Mouse (Mus musculus) heart, embryonic 14.5 days (tissue): ENCODE results near the gene Gucy2d. TPM values are rescaled to one million over a fixed set of nuclear protein-coding genes. Genes with fewer than 3 reads are reported as not detected.
A peak's percentile ranks its signal among the peaks of the same experiment; 100 is the strongest.

Experiments used
- ATAC-seq: fragments of 200-750 bp; cut with Nextera tagmentation; 2 replicates; pipeline ENCODE4 v1.8.0; 2017; ENCODE audit warnings: low read depth, moderate TSS enrichment; ENCODE audit not compliant: insufficient number of reproducible peaks, insufficient read depth, low FRiP score
- H3K27ac ChIP-seq, 2 experiments: fragments of 200-500 bp in 1 of 2; fragments of 300-500 bp in 1 of 2; sonication (generic) in 1 of 2; replicated peaks in 1 of 2; 2 replicates each; pipeline ENCODE4 v1.5.1; 2012 to 2014; ENCODE audit warnings: low read depth in 2 of 2, low read length in 2 of 2, control low read depth in 1 of 2, mild to moderate bottlenecking in 1 of 2, mixed read lengths in 1 of 2; ENCODE audit not compliant: control insufficient read depth in 1 of 2, insufficient read depth in 1 of 2
- H3K27me3 ChIP-seq: fragments of 300-500 bp; sonication (generic); 2 replicates; pipeline ENCODE4 v1.6.1; 2014; ENCODE audit warnings: mild to moderate bottlenecking, low read length, control low read depth; ENCODE audit not compliant: control insufficient read depth, insufficient read depth
- H3K36me3 ChIP-seq: fragments of 300-500 bp; sonication (generic); 2 replicates; pipeline ENCODE4 v1.6.1; 2014; ENCODE audit warnings: mild to moderate bottlenecking, control low read depth, low read length, mixed read lengths; ENCODE audit not compliant: control insufficient read depth, insufficient read depth
- H3K4me1 ChIP-seq, 2 experiments: fragments of 200-500 bp in 1 of 2; fragments of 300-500 bp in 1 of 2; sonication (generic) in 1 of 2; 2 replicates each; pipeline ENCODE4 v1.6.1; 2012 to 2014; ENCODE audit warnings: low read length in 2 of 2, control low read depth in 1 of 2, mixed read lengths in 1 of 2; ENCODE audit not compliant: control insufficient read depth in 2 of 2, insufficient read depth in 2 of 2
- H3K4me2 ChIP-seq: fragments of 300-500 bp; sonication (generic); 2 replicates; pipeline ENCODE4 v1.6.1; 2014; ENCODE audit warnings: mild to moderate bottlenecking, low read length
- H3K4me3 ChIP-seq, 2 experiments: fragments of 200-500 bp in 1 of 2; fragments of 300-500 bp in 1 of 2; sonication (generic) in 1 of 2; 2 replicates each; pipeline ENCODE4 v1.5.1; 2012 to 2014; ENCODE audit warnings: low read length in 2 of 2, mild to moderate bottlenecking in 2 of 2, control low read depth in 1 of 2, low read depth in 1 of 2, moderate library complexity in 1 of 2; ENCODE audit not compliant: control insufficient read depth in 1 of 2, insufficient read depth in 1 of 2
- H3K9ac ChIP-seq: fragments of 300-500 bp; sonication (generic); 2 replicates; pipeline ENCODE4 v1.6.1; 2014; ENCODE audit warnings: mild to moderate bottlenecking, low read length
- H3K9me3 ChIP-seq: fragments of 300-500 bp; sonication (generic); 2 replicates; pipeline ENCODE4 v1.6.1; 2016; ENCODE audit warnings: low read length, control low read depth; ENCODE audit not compliant: control insufficient read depth
- WGBS: fragments of 180-500 bp; shearing (Covaris S2); extraction: QIAGEN DNeasy Blood & Tissue Kit; methylation state at CpG from one replicate; pipeline ENCODE4 v1.1.7; 2014; 5-methylcytosine and 5-hydroxymethylcytosine counted together
- polyA plus RNA-seq: library from polyadenylated mRNA; unstranded; fragments of >200 nt; fragmentation: Nextera tagmentation; extraction: Ambion mirVana; gene quantifications from 2 replicates; pipeline ENCODE4 v1.2.1, GENCODE M21; 2014

Gucy2d gene
- polyA plus RNA-seq, 1 experiment from 2014 or later: not detected

- H3K4me2 ChIP-seq: no peak overlapping the region
- H3K36me3 ChIP-seq: peaks cover 28% of the 10 kb centered on the region; the same call in 1 of the 2 replicates
- no peak overlapping the region for H3K27ac ChIP-seq
- no peak overlapping the region for H3K9ac ChIP-seq
- no peak overlapping the region for H3K4me3 ChIP-seq
- 48% methylated on average over 5 of the region's 5 CpGs for WGBS
- ATAC-seq: no peak
- H3K9me3 ChIP-seq: no peaks in the 10 kb centered on the region
- H3K27me3 ChIP-seq: 0 out of 2 replicates have a peak, but pooled peaks cover 4% of the 10 kb centered on the region
- H3K4me1 ChIP-seq: peaks cover 17 to 34% of the 10 kb centered on the region in 2 experiments
Observed at GRCm38 (mm10) chr7:98497451-98497850, 57.2 kb downstream of the Gucy2d start.

GRCm38 (mm10) chr7:98498101-98498500 is 57.9 kb downstream of the Gucy2d start:
- peaks cover 18 to 30% of the 10 kb centered on the region in 2 experiments for H3K4me1 ChIP-seq
- H3K36me3 ChIP-seq: peaks cover 28% of the 10 kb centered on the region; the same call in 1 of the 2 replicates
- H3K4me2 ChIP-seq: no peak overlapping the region
- no peaks in the 10 kb centered on the region for H3K9me3 ChIP-seq
- no peak overlapping the region for H3K27ac ChIP-seq
- no peak overlapping the region for H3K4me3 ChIP-seq
- 85% methylated on average over 12 of the region's 12 CpGs for whole genome bisulfite sequencing
- H3K9ac ChIP-seq: no peak overlapping the region
- ATAC-seq: no peak
- H3K27me3 ChIP-seq: 0 out of 2 replicates have a peak, but pooled peaks cover 4% of the 10 kb centered on the region

- no peak overlapping the region for H3K27ac ChIP-seq
- H3K9ac ChIP-seq: no peak overlapping the region
- no peak overlapping the region for H3K4me2 ChIP-seq
- no peak overlapping the region for H3K4me3 ChIP-seq
- 0 out of 2 replicates have a peak, but pooled peaks cover 4% of the 10 kb centered on the region for H3K27me3 ChIP-seq
- H3K4me1 ChIP-seq: peaks cover 12 to 23% of the 10 kb centered on the region in 2 experiments; a peak in 3 of 4 replicates
- no peaks in the 10 kb centered on the region for H3K9me3 ChIP-seq
- peaks cover 28% of the 10 kb centered on the region; the same call in 1 of the 2 replicates for H3K36me3 ChIP-seq
- 83% methylated on average over 20 of the region's 20 CpGs for WGBS
- ATAC-seq: no peak
Observed at GRCm38 (mm10) chr7:98498656-98499560, 58.7 kb downstream of the Gucy2d start.

- Histone ChIP-seq H3K36me3 (peaks cover 28% of the 10 kb centered on the region; the same call in 1 of the 2 replicates), H3K27me3 (0 out of 2 replicates have a peak, but pooled peaks cover 4% of the 10 kb centered on the region), H3K4me3 (no peak overlapping the region), H3K9ac (no peak overlapping the region), H3K27ac (peak overlapping the region in 1 of 2 experiments; percentile 24; a peak in 1 of 4 replicates), H3K4me1 (peaks cover 18 to 26% of the 10 kb centered on the region in 2 experiments), H3K4me2 (no peak overlapping the region), H3K9me3 (no peaks in the 10 kb centered on the region)
- ATAC-seq: no peak
- WGBS: 70% methylated on average over 25 of the region's 25 CpGs
Observed at GRCm38 (mm10) chr7:98499561-98500292, 59.5 kb downstream of the Gucy2d start.

- Histone ChIP-seq H3K27me3 (0 out of 2 replicates have a peak, but pooled peaks cover 4% of the 10 kb centered on the region), H3K4me1 (peaks cover 23 to 29% of the 10 kb centered on the region in 2 experiments), H3K27ac (peak overlapping the region in 1 of 2 experiments; percentile 24; a peak in 1 of 4 replicates), H3K9me3 (no peaks in the 10 kb centered on the region), H3K36me3 (peaks cover 24% of the 10 kb centered on the region; the same call in 1 of the 2 replicates), H3K4me2 (no peak overlapping the region), H3K4me3 (no peak overlapping the region), H3K9ac (no peak overlapping the region)
- 0 out of 2 replicates have a peak, but pooled peaks have one; percentile 32 for ATAC-seq
- WGBS: 63% methylated on average over 3 of the region's 3 CpGs
Observed at GRCm38 (mm10) chr7:98500470-98500869, 60.3 kb downstream of the Gucy2d start.

- Histone ChIP-seq H3K27ac (no peak overlapping the region), H3K27me3 (0 out of 2 replicates have a peak, but pooled peaks cover 4% of the 10 kb centered on the region), H3K36me3 (peaks cover 21% of the 10 kb centered on the region; the same call in 1 of the 2 replicates), H3K9me3 (no peaks in the 10 kb centered on the region), H3K4me1 (peaks cover 23 to 29% of the 10 kb centered on the region in 2 experiments), H3K4me3 (no peak overlapping the region), H3K4me2 (no peak overlapping the region), H3K9ac (no peak overlapping the region)
- no peak for ATAC-seq
- WGBS: 83% methylated on average over 7 of the region's 7 CpGs
Observed at GRCm38 (mm10) chr7:98501078-98501477, 60.9 kb downstream of the Gucy2d start.

GRCm38 (mm10) chr7:98502921-98503320 is 62.7 kb downstream of the Gucy2d start:
- no peak overlapping the region for H3K4me3 ChIP-seq
- no peak overlapping the region for H3K4me2 ChIP-seq
- peaks cover 21% of the 10 kb centered on the region; the same call in 1 of the 2 replicates for H3K36me3 ChIP-seq
- H3K9me3 ChIP-seq: no peaks in the 10 kb centered on the region
- no peak overlapping the region for H3K9ac ChIP-seq
- WGBS: 22% methylated on average over 4 of the region's 5 CpGs
- H3K4me1 ChIP-seq: peaks cover 23 to 29% of the 10 kb centered on the region in 2 experiments
- H3K27me3 ChIP-seq: 0 out of 2 replicates have a peak, but pooled peaks cover 4% of the 10 kb centered on the region
- no peak for ATAC-seq
- H3K27ac ChIP-seq: no peak overlapping the region
